Mouse (Mus musculus) kidney, postnatal 14 days (tissue): ENCODE data around the gene Timm44.

Source experiments
- DNase-seq: peaks from one replicate; pipeline ENCODE4 v3.0.0; 2022; ENCODE audit warnings: mixed read lengths

Timm44 gene

DNA sequence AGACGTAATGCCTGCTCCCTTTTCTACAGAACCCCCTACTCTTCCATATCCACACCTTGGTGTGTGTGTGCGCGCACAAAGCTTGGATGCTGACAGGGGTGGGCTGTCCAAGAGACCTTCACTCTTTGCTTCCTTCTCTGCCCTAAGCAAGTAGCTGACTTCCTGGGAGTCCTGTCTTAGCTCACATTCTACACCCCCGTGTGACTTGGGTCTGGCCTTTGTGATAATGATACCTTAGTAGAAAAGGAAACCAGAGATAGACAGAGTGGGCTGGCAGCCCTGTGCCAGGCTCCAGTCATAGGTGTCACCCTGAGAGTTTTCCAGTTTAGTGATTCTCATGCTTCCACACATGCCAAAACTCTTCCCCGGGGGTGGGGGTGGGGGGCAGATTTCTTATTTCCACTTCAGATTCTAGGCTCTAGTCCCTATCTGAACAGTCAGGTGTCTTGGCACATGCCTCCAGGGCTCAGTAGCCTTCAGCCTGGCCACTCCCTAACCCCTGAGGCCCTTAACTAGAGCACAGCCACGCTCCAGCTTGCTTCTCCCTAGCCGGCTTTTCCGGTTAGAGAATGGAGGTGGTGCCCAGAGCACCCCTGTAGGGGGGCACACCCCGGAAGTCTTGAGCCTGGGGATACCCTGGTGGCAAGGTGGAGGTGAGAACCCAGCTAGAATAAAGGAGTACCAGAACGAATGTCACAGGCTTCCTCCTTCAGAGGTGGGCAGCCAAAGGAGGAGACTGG lies 44.9 kb downstream of the Timm44 start:
- DNase-seq, result no peak

GRCm38 (mm10) chr8:4229784-4230183 lies 45.9 kb downstream of the Timm44 start:
- no peak for DNase-seq

- no peak for DNase-seq
Measured at GRCm38 (mm10) chr8:4227919-4228318, 47.8 kb downstream of the Timm44 start.

GRCm38 (mm10) chr8:4226739-4227347 lies 48.9 kb downstream of the Timm44 start, which contains the start of gene Lrrc8e:
TSS of gene Lrrc8e (plus strand) at chr8:4226827.
- DNase-seq, result no peak

GRCm38 (mm10) chr8:4226323-4226722 lies 49.4 kb downstream of the Timm44 start:
- DNase-seq, result no peak

- no peak for DNase-seq
Measured at GRCm38 (mm10) chr8:4222059-4222458, 53.7 kb downstream of the Timm44 start.

GRCm38 (mm10) chr8:4219617-4220016 lies 56.1 kb downstream of the Timm44 start:
- DNase-seq, result no peak

GRCm38 (mm10) chr8:4216791-4217621 lies 58.7 kb downstream of the Timm44 start, which contains the start of gene Prr36:
TSS of gene Prr36 (minus strand) at chr8:4217459.
- no peak for DNase-seq

DNA sequence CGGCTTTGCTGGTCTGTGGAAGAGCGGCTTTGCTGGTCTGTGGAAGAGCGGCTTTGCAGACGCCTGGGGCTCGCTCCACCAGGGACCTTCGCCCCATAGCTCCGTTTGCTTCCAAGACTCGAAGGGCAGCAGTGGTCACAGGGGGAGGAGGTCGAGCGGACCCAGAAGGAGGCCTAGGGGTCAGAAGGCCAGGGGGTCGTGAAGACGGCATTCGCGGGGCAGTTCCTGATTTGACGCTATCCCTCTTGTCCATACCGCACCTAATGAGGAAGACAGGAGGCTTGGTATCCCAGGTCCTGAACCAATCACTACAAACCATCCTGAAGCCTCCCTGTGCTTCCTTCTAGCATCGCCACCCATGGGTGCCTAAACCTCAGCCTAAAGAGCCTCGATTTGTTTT lies 59.4 kb downstream of the Timm44 start:
- no peak for DNase-seq

GRCm38 (mm10) chr8:4214006-4214980 lies 61.4 kb downstream of the Timm44 start:
- DNase-seq, result peak; percentile 39

DNA sequence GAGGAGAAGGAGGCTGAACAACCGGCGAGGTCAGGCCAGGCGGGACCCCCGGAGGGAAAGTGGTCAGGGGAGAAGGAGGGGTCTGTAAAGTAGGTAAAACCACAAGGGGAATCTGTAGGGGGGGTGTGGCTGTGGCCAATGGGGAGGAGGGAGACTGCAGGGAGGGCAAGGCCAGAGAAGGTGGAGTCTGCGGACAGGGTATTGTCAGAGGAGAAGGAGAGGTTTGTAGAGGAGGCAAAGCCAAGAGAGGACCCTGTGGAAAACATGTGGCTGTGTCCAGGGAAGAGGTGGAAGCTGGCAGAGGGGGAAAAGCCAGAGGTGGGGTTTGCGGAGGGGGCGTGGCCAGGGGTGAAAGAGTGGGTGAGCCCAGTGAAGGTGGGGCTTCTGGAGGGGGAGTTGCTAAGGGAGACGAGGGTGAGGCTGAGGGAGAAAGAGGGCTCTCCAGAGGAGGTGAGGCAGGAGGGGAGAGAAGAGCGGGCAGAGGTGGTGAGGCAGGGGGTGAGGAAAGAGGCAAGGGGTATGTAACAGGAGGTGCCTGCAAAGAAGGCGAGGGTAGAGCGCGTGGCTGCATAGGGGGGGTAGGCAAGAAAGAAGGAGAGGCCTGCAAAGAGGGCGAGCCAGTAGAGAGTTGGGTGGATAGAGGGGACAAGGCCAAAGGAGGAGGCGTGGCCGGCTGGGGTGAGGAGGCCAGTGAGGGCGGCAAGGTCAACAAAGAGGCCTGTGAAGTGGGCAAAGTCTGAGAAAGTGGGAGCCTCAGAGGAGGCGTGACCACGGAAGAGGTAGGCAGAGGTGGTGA lies 62.3 kb downstream of the Timm44 start:
- peak; percentile 51 for DNase-seq

DNA sequence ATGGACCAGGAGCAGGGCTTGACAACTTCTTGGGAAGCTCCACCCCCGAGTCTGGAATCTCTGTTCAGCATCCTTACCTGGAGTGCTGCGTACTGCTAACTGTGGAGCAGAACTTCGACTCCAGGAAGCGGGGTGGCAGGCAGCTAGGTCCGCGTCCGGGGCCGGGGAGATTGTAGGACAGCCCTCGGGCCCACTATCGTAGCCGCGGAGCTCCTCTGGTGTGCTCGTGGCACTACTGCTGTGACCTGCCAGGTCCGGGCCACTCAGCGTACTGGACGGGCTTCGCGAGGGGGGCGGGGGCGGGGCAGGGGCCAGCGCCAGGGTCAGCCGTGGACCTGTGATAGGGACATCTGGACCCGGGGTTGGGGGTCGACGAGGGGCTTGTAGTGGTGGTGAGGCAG lies 62.9 kb downstream of the Timm44 start:
- peak; percentile 15 for DNase-seq

GRCm38 (mm10) chr8:4211097-4211496 lies 64.6 kb downstream of the Timm44 start:
- DNase-seq, result no peak
